Mouse (Mus musculus) CD8-positive naive resting alpha-beta T cell, adult 57 days (primary cell): ENCODE results near the gene Olfr1124. TPM values are rescaled to one million over a fixed set of nuclear protein-coding genes. Genes with fewer than 3 reads are reported as not detected.

Source experiments
- total RNA-seq: library from RNA; stranded (reverse); gene quantifications from one replicate; pipeline ENCODE4 v1.2.4, GENCODE M21; 2023

Gene Olfr1124
- total RNA-seq: not detected

DNA sequence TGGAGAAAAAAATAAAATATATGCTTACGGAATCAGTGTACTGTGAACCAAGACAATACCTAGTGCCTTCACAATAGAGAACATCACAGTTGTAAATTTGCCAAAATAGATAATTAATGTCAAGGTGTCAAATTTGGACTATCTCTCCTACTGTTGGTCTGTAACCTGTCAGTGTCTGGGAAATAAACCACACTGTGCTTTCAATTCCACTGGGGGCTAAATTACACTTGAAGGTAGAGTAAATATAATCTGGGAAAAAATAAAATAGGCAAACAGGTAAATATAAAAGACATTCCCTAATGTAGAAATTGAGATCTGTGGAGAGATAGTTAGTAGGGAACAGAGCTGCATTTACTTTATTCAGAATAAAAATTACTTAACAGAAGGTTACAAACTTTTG lies at the start of gene Olfr1124:
Olfr1124 (plus strand) TSS at position 301 of the 400 bp plus-strand sequence.

GRCm38 (mm10) chr2:87385549-87385948 lies 44.5 kb upstream of the Olfr1124 start, which contains the start of gene Olfr1122:
Gene Olfr1122, plus strand, starts transcription at chr2:87385849.

GRCm38 (mm10) chr2:87416335-87416734 lies 13.7 kb upstream of the Olfr1124 start, which contains the start of gene Olfr1123:
Gene Olfr1123, plus strand, starts transcription at chr2:87416635.

GRCm38 (mm10) chr2:87453662-87454061 lies 23.6 kb downstream of the Olfr1124 start, which contains the start of gene Olfr1126:
Gene Olfr1126, plus strand, starts transcription at chr2:87453962.

Other genes with a start within 250 kb of the Olfr1124 start
- not detected for gene Olfr1112, start 242.5 kb upstream of the Olfr1124 start, total RNA-seq
- gene Olfr1113, start 221.3 kb upstream of the Olfr1124 start, total RNA-seq: not detected
- not detected for gene Olfr1115, start 182.3 kb upstream of the Olfr1124 start, total RNA-seq
- gene Olfr1116, start 162.7 kb upstream of the Olfr1124 start, total RNA-seq: not detected
- gene Olfr1118, start 122.7 kb upstream of the Olfr1124 start, total RNA-seq: not detected
- gene Olfr1120, start 75.5 kb upstream of the Olfr1124 start, total RNA-seq: not detected
- gene Olfr1121, start 60.4 kb upstream of the Olfr1124 start, total RNA-seq: not detected
- gene Olfr1122, start 44.4 kb upstream of the Olfr1124 start, total RNA-seq: not detected
- gene Olfr1123, start 13.6 kb upstream of the Olfr1124 start, total RNA-seq: not detected
- gene Olfr1126, start 23.7 kb downstream of the Olfr1124 start, total RNA-seq: not detected
- not detected for gene Pramel7, start 66.8 kb downstream of the Olfr1124 start, total RNA-seq
- not detected for gene Pramel6, start 76.3 kb downstream of the Olfr1124 start, total RNA-seq
- not detected for gene Olfr153, start 101.5 kb downstream of the Olfr1124 start, total RNA-seq
- gene Olfr1128, start 115.3 kb downstream of the Olfr1124 start, total RNA-seq: not detected
- gene Olfr1129, start 143.6 kb downstream of the Olfr1124 start, total RNA-seq: not detected
- gene Olfr1130, start 175.9 kb downstream of the Olfr1124 start, total RNA-seq: not detected
- not detected for gene Olfr1131, start 196.8 kb downstream of the Olfr1124 start, total RNA-seq
- gene Olfr1132, start 207.3 kb downstream of the Olfr1124 start, total RNA-seq: not detected
- not detected for gene Olfr1133, start 217.1 kb downstream of the Olfr1124 start, total RNA-seq
- gene Olfr1134, start 228.2 kb downstream of the Olfr1124 start, total RNA-seq: not detected
- not detected for gene Olfr1135, start 243.4 kb downstream of the Olfr1124 start, total RNA-seq